Mouse (Mus musculus): Measurements from ENCODE around the gene Thap12. TPM values are rescaled to one million over a fixed set of nuclear protein-coding genes. Genes with fewer than 3 reads are reported as not detected.

Thap12 gene
- total RNA-seq (2023): 10 to 100 TPM; 15.3 to 16.0 TPM

DNA sequence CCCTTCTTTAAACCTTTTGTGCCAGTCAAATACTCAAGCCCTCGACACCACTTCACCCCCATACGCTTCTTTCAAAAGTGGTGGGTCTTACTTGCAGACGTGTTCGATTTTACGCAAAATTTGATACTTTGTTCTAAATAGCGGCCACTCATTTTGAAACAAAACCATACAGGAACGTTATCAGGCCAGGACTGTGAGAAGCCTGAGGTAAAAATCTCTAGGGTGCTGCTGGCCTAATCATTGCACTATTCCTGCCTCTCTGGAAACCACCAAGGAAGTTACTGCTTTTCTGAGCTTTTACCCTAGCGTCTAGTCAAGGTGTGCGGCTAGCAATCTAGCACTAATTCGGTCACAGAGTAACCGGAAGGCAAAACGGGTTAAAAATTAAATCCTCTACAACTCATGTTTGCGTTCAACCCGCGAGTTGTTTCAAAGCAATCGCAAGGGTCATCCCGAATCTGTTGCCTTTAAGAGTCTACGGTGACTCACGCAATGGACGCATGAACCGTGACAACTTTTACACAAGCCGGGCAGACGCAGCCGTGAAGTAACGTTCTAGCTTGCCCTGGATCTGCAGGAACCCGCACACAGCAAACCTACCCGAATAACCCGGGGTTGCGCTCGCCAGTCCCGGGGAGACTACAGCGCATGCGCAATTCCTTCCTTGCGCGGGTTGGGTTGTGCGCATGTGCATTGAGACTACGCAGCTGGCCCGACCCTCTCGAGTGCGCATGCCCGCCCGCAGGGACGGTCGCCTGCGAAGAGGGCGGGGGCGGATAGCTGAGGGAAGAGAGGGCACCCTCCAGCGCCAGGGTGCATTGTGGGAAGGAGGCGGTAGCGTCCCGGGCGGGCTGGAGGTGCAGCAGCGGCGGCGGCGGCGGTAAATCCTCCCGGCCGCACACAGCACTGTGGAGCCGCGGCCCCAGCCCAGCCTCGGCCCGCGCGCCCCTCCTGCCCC lies at the start of gene Thap12:
TSS of gene Thap12 (plus strand) at position 821 of the 958 bp plus-strand sequence.

DNA sequence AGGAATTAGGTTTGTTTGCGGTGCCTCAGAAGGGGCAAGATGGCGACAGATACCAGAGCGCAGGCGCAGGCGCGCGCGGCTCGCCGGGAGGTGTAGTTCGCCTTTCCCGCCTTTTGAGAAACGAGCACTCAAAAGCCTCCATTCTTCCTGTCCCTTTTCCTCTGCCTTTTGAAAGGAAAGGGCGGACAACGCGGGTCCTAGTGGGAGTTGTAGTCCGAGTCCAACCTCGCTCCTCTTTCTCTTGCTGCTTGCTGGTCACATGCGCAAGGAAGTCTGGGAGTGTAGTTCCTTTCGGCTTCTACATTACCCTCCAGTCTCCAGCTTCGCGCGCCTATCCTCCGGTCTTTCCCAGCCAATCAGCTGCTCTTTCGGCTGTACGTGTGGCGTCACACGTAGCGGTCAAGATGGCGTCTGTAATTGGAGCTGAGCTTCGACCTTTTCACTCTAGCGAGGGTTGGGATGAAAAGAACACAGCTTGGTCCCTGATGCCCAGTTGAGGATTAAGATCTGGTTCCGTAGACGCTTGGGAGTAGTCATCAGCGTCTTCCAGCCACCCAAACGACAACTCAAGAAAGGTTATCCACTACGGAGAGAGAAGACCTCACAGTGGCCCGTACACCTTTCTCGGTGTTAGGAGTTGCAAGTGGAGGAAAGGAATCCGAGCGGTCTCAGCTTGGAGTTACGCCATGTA lies 46.2 kb upstream of the Thap12 start, which contains the start of gene Emsy:
TSS of gene Emsy (minus strand) at position 253 of the 691 bp plus-strand sequence.

Other genes starting within 250 kb of the Thap12 start
- gene Lrrc32, start 213.8 kb upstream of the Thap12 start, total RNA-seq (2023): under 1 TPM; 0.29 to 0.53 TPM
- 10 to 100 TPM; 39.7 to 42.0 TPM for gene Emsy, start 46.3 kb upstream of the Thap12 start, total RNA-seq (2023)
- gene Wnt11, start 132.0 kb downstream of the Thap12 start, total RNA-seq (2023): 1 to 10 TPM; 1.1 TPM